Mouse (Mus musculus) intestine, postnatal 0 days (tissue): ENCODE results near the gene Pnmal1. TPM values are rescaled to one million over a fixed set of nuclear protein-coding genes. Genes with fewer than 3 reads are reported as not detected.

Experiments used
- ATAC-seq: fragments of 200-750 bp; cut with Nextera tagmentation; 2 replicates; pipeline ENCODE4 v1.8.0; 2017; ENCODE audit warnings: mild to moderate bottlenecking, moderate TSS enrichment, moderate library complexity
- H3K27ac ChIP-seq: fragments of 300-500 bp; sonication (generic); 2 replicates; pipeline ENCODE4 v1.5.1; 2014; ENCODE audit warnings: mild to moderate bottlenecking, low read depth, low read length, moderate library complexity
- H3K27me3 ChIP-seq: fragments of 300-500 bp; sonication (generic); replicated peaks from 2 replicates; pipeline ENCODE4 v1.6.1; 2014; ENCODE audit warnings: low read length, mixed read lengths; ENCODE audit not compliant: control insufficient read depth, insufficient read depth
- H3K36me3 ChIP-seq: fragments of 300-500 bp; sonication (generic); 2 replicates; pipeline ENCODE4 v1.6.1; 2014; ENCODE audit warnings: mild to moderate bottlenecking, moderate library complexity; ENCODE audit not compliant: control insufficient read depth, insufficient read depth
- H3K4me1 ChIP-seq: fragments of 300-500 bp; sonication (generic); replicated peaks from 2 replicates; pipeline ENCODE4 v1.6.1; 2014; ENCODE audit warnings: antibody characterized with exemption, low read length, mixed read lengths; ENCODE audit not compliant: control insufficient read depth, insufficient read depth
- H3K4me2 ChIP-seq: fragments of 300-500 bp; sonication (generic); replicated peaks from 2 replicates; pipeline ENCODE4 v1.6.1; 2014; ENCODE audit warnings: low read depth, mild to moderate bottlenecking, moderate library complexity
- H3K4me3 ChIP-seq: fragments of 300-500 bp; sonication (generic); 2 replicates; pipeline ENCODE4 v1.5.1; 2014; ENCODE audit warnings: low read depth, low read length
- H3K9ac ChIP-seq: fragments of 300-500 bp; sonication (generic); 2 replicates; pipeline ENCODE4 v1.6.1; 2014; ENCODE audit warnings: mild to moderate bottlenecking, low read depth, low read length
- H3K9me3 ChIP-seq: fragments of 300-500 bp; sonication (generic); 2 replicates; pipeline ENCODE4 v1.6.1; 2016; ENCODE audit warnings: mixed run types; ENCODE audit not compliant: control insufficient read depth
- CTCF ChIP-seq: sonication (generic); IDR thresholded peaks from 2 replicates; pipeline ENCODE4 v1.5.1; 2016; ENCODE audit warnings: low read depth, mild to moderate bottlenecking, control low read depth, antibody characterized with exemption, moderate library complexity
- WGBS: fragments of 180-500 bp; shearing (Covaris S2); extraction: QIAGEN DNeasy Blood & Tissue Kit; methylation state at CpG from one replicate; pipeline ENCODE4 v1.1.7; 2014; 5-methylcytosine and 5-hydroxymethylcytosine counted together
- polyA plus RNA-seq: library from polyadenylated mRNA; unstranded; fragments of >200 nt; fragmentation: Nextera tagmentation; extraction: Ambion mirVana; gene quantifications from 2 replicates; pipeline ENCODE4 v1.2.1, GENCODE M21; 2015

Pnmal1 gene
- polyA plus RNA-seq, 1 experiment from 2014 or later: 2.2 TPM

DNA sequence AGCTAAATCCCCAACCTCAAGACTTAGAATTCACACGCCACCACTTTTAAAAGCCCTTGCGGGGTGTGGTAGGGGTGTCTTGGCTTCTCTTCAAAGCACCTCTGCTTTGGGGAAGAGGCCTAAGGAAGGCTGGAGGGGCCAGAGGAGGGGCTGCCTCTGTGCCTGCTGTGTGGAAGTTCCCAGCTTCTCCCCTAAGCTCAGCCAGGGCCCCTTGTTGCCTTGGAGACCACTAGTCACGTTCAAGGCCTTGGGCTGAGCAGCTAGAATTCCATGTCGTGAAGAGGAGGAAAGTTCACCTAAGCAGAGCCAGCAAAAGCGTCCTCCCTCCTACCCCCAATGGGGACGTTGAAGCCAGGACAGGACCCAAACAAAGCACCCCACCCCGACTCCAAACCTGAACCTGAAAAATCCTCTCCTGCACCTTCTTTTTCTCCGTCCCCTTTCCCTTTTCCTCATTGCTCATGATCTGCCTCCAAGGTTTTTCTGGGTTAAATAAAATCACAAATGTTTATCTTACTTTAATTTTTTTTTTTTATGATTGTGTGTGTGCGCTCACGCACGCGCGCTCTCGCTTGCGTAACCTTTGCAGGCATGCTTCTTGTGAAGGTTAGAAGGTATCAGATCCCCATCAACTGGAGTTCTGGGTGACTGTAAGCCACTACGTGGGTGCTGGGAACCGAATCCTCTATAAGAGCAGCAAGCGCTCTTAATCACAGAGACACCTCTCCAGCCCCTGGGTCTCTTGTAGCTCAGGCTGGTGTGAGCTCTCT lies 32.4 kb downstream of the Pnmal1 start:
- 0 out of 2 replicates have a peak, but pooled peaks cover 7% of the 10 kb centered on the region for H3K4me1 ChIP-seq
- no peaks in the 10 kb centered on the region for H3K27me3 ChIP-seq
- H3K9ac ChIP-seq: 0 out of 2 replicates have a peak overlapping the region, but pooled peaks have one; percentile 22
- H3K4me3 ChIP-seq: no peak overlapping the region
- 24% methylated on average over 18 of the region's 18 CpGs for WGBS
- H3K27ac ChIP-seq: peak overlapping the region; percentile 64
- H3K4me2 ChIP-seq: peak overlapping the region; percentile 25; the same call in 1 of the 2 replicates
- peak; percentile 71 for ATAC-seq
- no peaks in the 10 kb centered on the region for H3K9me3 ChIP-seq
- no peaks in the 10 kb centered on the region for H3K36me3 ChIP-seq
- TF ChIP-seq CTCF: no peak

DNA sequence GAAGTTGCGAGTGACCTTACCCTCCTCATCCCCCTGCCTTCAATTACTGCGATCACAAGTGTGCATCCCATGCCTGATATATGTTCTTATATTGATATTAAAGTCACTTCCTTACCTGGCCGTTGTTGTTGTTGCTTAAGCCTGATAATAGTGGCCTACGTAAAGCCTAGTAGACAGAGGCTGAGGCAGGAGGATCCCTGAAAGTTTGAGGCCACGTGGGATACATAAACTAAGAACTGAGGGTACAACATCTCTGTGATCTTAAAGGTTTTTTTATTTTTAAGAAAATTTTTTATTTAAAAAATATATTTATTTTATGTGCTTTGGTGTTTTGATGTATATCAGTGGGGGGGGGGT lies 33.0 kb downstream of the Pnmal1 start, which contains the start of gene Ccdc8:
Ccdc8 (plus strand) TSS at position 258 of the 357 bp plus-strand sequence.
- peak within 1 kb of the TSS; percentile 45 for H3K4me3 ChIP-seq

DNA sequence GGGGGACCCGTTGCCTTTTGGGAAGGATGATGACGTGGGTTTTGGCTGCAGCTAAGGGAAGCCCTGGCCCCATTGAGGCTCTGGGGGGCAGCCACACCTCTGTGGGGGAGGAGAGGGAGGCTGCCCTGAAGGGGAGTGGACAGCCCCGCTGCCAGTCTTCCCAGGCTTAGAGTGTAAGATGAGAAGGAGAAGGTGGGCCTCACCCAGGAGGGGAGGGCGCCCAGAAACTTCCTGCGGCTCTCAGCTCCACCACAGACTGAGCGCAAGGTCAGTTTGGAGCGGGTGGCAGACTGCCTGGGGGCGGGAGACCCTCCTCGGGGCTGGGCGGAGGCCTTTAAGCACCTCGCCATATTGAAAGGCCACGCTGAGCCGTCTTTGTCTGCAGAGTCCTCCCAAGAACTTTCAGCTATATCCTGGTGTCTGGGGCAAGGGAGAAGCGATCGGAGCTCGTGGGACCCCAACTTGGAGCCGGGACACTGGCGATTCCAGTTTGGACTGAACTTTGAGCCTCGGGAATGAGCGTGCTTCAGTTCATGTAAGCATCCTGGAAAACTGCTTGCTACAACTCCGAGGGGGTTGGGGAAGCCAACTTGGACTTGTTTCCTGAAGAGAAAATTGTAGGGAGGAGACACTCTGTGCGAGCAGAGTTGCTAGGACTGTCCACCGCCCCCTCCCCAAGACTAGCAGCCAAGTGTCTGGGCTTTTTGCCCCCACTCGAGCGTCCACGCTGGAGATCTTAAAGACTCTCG lies 34.3 kb downstream of the Pnmal1 start:
- ATAC-seq: peak; percentile 47
- TF ChIP-seq CTCF: no peak
- peak overlapping the region; percentile 61 for H3K9ac ChIP-seq
- peak overlapping the region; percentile 58 for H3K27ac ChIP-seq
- 0 out of 2 replicates have a peak, but pooled peaks cover 7% of the 10 kb centered on the region for H3K4me1 ChIP-seq
- H3K36me3 ChIP-seq: no peaks in the 10 kb centered on the region
- H3K27me3 ChIP-seq: no peaks in the 10 kb centered on the region
- H3K4me2 ChIP-seq: peak overlapping the region; percentile 68
- no peaks in the 10 kb centered on the region for H3K9me3 ChIP-seq
- WGBS: 2% methylated on average over 27 of the region's 27 CpGs
- H3K4me3 ChIP-seq: peak overlapping the region; percentile 45

More for the DNA sequence above, 33.0 kb downstream of the Pnmal1 start, which contains the start of gene Ccdc8:
- TF ChIP-seq CTCF: no peak
- no peak for ATAC-seq
- Histone ChIP-seq H3K27ac (peak within 1 kb of the TSS; percentile 64), H3K9ac (0 out of 2 replicates have a peak within 1 kb of the TSS, but pooled peaks have one; percentile 22), H3K9me3 (no peaks in the 10 kb centered on the region), H3K36me3 (no peaks in the 10 kb centered on the region), H3K4me1 (0 out of 2 replicates have a peak, but pooled peaks cover 7% of the 10 kb centered on the region), H3K4me2 (peak within 1 kb of the TSS; percentile 68), H3K27me3 (no peaks in the 10 kb centered on the region)
- WGBS: 90% methylated on average over 5 of the region's 5 CpGs

- peak overlapping the region; percentile 45 for H3K4me3 ChIP-seq
- 0 out of 2 replicates have a peak, but pooled peaks have one; percentile 3 for ATAC-seq
- H3K9ac ChIP-seq: peak overlapping the region; percentile 61
- 0 out of 2 replicates have a peak, but pooled peaks cover 7% of the 10 kb centered on the region for H3K4me1 ChIP-seq
- H3K9me3 ChIP-seq: no peaks in the 10 kb centered on the region
- H3K4me2 ChIP-seq: peak overlapping the region; percentile 68
- no peaks in the 10 kb centered on the region for H3K36me3 ChIP-seq
- no peak for TF ChIP-seq CTCF
- no peaks in the 10 kb centered on the region for H3K27me3 ChIP-seq
- 4% methylated on average over 20 of the region's 20 CpGs for WGBS
- peak overlapping the region; percentile 58; the same call in 1 of the 2 replicates for H3K27ac ChIP-seq
Observed at GRCm38 (mm10) chr7:16994400-16994799, 34.9 kb downstream of the Pnmal1 start.

DNA sequence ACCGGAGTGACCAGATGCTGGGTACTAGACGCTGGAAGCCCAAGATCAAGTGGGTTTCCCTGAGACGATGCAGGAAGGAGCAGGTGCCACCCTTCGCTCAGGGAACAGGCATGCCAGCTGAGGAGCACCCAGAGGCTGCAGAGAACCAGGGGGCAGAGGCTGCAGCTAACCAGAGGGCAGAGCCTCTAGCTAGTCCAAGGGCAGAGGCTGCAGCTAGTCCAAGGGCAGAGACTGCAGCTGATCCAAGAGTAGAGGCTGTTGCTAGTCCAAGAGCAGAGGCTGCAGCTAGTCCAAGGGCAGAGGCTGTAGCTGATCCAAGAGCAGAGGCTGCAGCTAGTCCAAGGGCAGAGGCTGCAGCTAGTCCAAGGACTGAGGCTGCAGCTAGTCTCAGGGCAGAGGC lies 35.9 kb downstream of the Pnmal1 start:
- Histone ChIP-seq H3K36me3 (peaks cover 3% of the 10 kb centered on the region; the same call in 1 of the 2 replicates), H3K4me1 (0 out of 2 replicates have a peak, but pooled peaks cover 7% of the 10 kb centered on the region), H3K4me3 (peak overlapping the region; percentile 45), H3K9ac (no peak overlapping the region), H3K27ac (no peak overlapping the region), H3K9me3 (no peaks in the 10 kb centered on the region), H3K4me2 (peak overlapping the region; percentile 68), H3K27me3 (no peaks in the 10 kb centered on the region)
- 69% methylated on average over 4 of the region's 4 CpGs for WGBS
- TF ChIP-seq CTCF: no peak
- ATAC-seq: no peak

- no peaks in the 10 kb centered on the region for H3K9me3 ChIP-seq
- no peak for ATAC-seq
- H3K4me1 ChIP-seq: peaks cover 10% of the 10 kb centered on the region; the same call in 1 of the 2 replicates
- no peak overlapping the region for H3K27ac ChIP-seq
- no peak overlapping the region for H3K4me3 ChIP-seq
- no peak overlapping the region for H3K9ac ChIP-seq
- 57% methylated on average over 4 of the region's 4 CpGs for WGBS
- H3K27me3 ChIP-seq: no peaks in the 10 kb centered on the region
- TF ChIP-seq CTCF: no peak
- H3K4me2 ChIP-seq: no peak overlapping the region
- peaks cover 13% of the 10 kb centered on the region for H3K36me3 ChIP-seq
Observed at GRCm38 (mm10) chr7:16999233-16999632, 39.8 kb downstream of the Pnmal1 start.
